Mouse (Mus musculus): ENCODE results near the gene Rimbp3. TPM values are rescaled to one million over a fixed set of nuclear protein-coding genes. Genes with fewer than 3 reads are reported as not detected.

Gene Rimbp3
- polyA plus RNA-seq, 1 experiment from 2014 or later = 0.57 TPM

DNA sequence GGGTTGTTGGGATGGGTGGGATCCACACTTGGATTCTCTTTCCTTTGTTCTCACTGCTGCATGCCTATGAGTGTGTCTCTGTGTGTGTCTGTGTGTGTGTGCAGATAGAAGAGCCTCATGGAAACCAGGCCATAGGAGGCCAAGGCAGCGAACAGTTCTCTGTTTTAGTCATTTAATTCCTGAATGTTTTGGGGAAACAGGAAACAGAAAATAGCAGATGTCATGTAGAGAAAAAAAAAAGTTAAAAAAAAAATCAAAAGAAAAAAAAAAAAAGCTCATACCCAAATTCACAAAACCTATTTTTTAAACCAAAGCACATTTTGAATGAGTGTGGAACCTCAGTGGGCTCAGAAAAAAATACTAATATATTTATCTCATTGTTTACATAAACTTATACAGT lies 52.9 kb downstream of the Rimbp3 start:
- H3K4me2 ChIP-seq (replicated peaks) = no peak overlapping the region
- no peak for ATAC-seq (ENCODE audit: insufficient number of reproducible peaks, low FRiP score, low TSS enrichment, low read depth)
- no peak overlapping the region for H3K9ac ChIP-seq
- WGBS = 75% methylated on average over 1 of the region's 1 CpGs
- H3K27ac ChIP-seq (replicated peaks) = no peak overlapping the region
- peaks cover 35% of the 10 kb centered on the region for H3K36me3 ChIP-seq
- H3K4me3 ChIP-seq (replicated peaks) = no peak overlapping the region
- H3K4me1 ChIP-seq = no peaks in the 10 kb centered on the region
- no peaks in the 10 kb centered on the region for H3K9me3 ChIP-seq (replicated peaks)
- no peaks in the 10 kb centered on the region for H3K27me3 ChIP-seq

Other genes with a start within 250 kb of the Rimbp3 start
- gene Mapk1, start 225.2 kb upstream of the Rimbp3 start, polyA plus RNA-seq (2015; fragmentation: Nextera tagmentation; extraction: Ambion mirVana) = 164 TPM in 2 replicates
- 30.4 and 34.5 TPM in 2 replicates for gene Ypel1, start 138.9 kb upstream of the Rimbp3 start, polyA plus RNA-seq (2015; fragmentation: Nextera tagmentation; extraction: Ambion mirVana)
- gene Ppil2, start 97.3 kb upstream of the Rimbp3 start, polyA plus RNA-seq (2015; fragmentation: Nextera tagmentation; extraction: Ambion mirVana) = 128 and 142 TPM in 2 replicates
- 23.3 and 24.5 TPM in 2 replicates for gene 2610318N02Rik, start 83.4 kb upstream of the Rimbp3 start, polyA plus RNA-seq (2015; fragmentation: Nextera tagmentation; extraction: Ambion mirVana)
- 69.5 and 70.2 TPM in 2 replicates for gene Sdf2l1, start 76.2 kb upstream of the Rimbp3 start, polyA plus RNA-seq (2015; fragmentation: Nextera tagmentation; extraction: Ambion mirVana)
- gene Ydjc, start 64.0 kb upstream of the Rimbp3 start, polyA plus RNA-seq (2015; fragmentation: Nextera tagmentation; extraction: Ambion mirVana) = 14.3 and 15.3 TPM in 2 replicates
- gene Ccdc116, start 61.4 kb upstream of the Rimbp3 start, polyA plus RNA-seq (2015; fragmentation: Nextera tagmentation; extraction: Ambion mirVana) = 0.80 and 1.2 TPM in 2 replicates
- 304 and 312 TPM in 2 replicates for gene Ube2l3, start 6.0 kb upstream of the Rimbp3 start, polyA plus RNA-seq (2015; fragmentation: Nextera tagmentation; extraction: Ambion mirVana)
- 4.8 and 5.6 TPM in 2 replicates for gene Hic2, start 25.0 kb downstream of the Rimbp3 start, polyA plus RNA-seq (2015; fragmentation: Nextera tagmentation; extraction: Ambion mirVana)
- gene Tmem191c, start 67.5 kb downstream of the Rimbp3 start, polyA plus RNA-seq (2015; fragmentation: Nextera tagmentation; extraction: Ambion mirVana) = 14.5 and 15.2 TPM in 2 replicates
- gene Serpind1, start 122.8 kb downstream of the Rimbp3 start, polyA plus RNA-seq (2015; fragmentation: Nextera tagmentation; extraction: Ambion mirVana) = 0.31 and 0.59 TPM in 2 replicates
- 17.0 and 17.9 TPM in 2 replicates for gene Snap29, start 197.4 kb downstream of the Rimbp3 start, polyA plus RNA-seq (2015; fragmentation: Nextera tagmentation; extraction: Ambion mirVana)
- gene Pi4ka, start 197.7 kb downstream of the Rimbp3 start, polyA plus RNA-seq (2015; fragmentation: Nextera tagmentation; extraction: Ambion mirVana) = 29.4 and 29.5 TPM in 2 replicates
- gene Crkl, start 243.4 kb downstream of the Rimbp3 start, polyA plus RNA-seq (2015; fragmentation: Nextera tagmentation; extraction: Ambion mirVana) = 73.1 and 74.1 TPM in 2 replicates